Mouse (Mus musculus): ENCODE results near the gene Btbd1.

The Btbd1 gene

DNA sequence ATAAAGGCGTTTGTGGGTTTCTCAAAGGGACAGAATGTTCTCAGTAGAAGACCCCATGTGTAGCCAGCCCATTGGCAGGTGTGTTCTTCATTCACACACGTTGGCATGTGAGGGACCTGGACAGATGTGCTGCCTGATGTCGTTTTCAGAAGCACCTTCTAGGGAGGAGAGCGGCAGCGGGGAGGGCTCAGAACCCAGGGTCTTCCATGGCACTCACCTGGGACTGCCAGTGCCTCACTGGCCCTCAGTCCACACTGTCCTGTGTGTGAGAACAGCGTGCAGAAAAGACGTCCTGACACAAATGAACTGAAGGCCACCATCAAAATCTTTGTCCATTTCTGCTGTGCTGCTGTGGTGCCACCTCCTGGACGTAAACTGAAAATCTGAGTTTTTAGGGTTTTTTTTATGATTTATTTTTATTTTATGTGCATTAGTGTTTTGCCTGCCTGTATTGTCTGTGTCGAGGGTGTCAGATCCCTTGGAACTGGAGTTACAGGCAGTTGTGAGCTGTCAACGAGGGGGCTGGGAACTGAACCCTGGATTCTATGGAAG is 51.5 kb downstream of the Btbd1 start:
- no peak for DNase-seq (ENCODE audit: low spot score)

DNA sequence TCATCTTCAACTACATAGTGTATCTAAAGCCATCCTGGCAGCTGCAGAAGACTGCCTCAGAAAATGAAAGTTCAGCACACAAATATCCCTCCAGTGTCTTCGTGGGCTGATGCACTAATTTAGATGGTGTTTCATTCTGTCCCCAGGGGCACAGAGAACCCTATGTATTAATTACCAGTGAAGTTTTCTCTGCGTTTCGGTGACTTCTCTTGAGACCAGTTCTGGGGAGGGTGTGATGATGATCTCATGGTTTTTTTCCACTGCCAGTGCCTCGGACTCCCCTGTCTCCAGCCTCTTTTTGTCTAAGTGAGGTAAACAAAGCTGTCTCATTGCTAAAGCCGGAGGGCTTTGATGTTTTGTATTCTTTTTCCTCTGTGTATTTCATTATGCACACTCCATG is 53.9 kb downstream of the Btbd1 start:
- DNase-seq (ENCODE audit: low spot score), result no peak

DNA sequence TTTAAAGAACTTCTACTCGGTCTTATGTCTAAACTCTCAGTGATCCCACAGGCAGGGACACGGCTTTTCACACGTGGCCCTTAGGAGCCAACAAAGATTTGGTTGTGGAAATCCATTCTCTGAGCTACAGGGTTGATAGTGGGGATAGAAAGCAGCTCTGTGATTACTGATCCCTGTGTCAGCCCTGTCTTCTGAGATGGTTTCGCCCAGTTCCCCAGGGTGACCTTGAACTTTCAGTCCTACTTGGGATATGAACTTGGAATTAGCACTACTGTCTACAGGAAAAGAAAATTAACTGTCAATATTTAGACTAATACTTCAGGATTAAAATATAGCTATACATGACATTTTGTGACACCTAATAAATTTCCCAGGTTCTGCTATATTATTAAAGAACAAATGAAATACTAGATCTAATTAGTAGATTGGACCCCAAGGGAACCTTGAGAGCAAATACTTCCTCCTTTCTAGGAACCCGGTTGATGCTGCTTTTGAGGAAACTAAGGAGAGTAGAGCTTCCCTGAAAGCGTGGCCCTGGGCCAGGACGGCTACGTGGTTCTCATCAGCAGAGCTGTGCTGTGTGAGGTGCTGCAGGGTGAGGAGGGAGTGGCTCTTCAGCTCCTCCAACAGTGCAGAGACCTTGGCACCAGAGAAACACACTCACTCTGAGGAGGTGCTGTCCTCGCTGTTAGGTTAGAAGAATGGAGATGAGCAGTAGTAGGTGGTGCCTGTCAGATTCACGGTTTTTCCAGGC is 56.3 kb downstream of the Btbd1 start:
- DNase-seq (ENCODE audit: low spot score), result no peak

DNA sequence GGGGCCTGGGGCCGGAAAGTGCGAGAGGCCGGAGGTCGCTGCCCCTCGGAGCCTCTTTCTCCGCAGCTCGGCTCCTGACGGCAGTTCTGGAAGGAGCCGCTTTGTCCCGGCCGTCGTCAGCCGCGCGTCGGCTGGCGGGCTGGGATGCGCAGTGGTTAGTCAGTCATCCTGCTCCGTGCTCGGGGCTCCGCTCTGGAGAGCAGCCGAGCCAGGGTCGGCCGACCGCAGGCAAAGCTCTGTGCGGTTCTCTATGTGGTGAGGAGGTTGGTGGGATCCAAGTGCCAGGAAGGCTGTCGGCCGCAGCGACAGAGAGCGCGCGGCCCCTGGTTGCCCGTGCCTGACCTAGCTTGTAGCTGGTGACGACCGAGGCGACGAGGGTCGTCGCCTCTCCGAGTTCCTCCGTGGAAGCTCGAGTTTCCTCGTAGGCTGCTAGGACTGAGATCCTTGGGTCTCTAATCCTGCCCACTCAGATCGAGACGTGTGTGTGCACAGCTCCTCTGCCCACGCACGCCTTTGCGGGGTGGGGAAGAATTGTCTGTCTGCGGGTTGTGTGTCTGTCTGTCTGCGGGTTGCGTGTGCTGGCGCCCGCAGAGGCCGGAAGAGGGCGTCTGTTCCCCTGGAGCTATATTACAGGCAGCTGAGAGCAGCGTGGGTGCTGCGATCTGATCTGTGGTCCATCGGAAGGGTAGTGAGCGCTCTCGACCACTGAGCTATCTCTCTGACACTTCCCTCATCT is 66.0 kb downstream of the Btbd1 start:
- peak; percentile 12 for DNase-seq (ENCODE audit: low spot score)

DNA sequence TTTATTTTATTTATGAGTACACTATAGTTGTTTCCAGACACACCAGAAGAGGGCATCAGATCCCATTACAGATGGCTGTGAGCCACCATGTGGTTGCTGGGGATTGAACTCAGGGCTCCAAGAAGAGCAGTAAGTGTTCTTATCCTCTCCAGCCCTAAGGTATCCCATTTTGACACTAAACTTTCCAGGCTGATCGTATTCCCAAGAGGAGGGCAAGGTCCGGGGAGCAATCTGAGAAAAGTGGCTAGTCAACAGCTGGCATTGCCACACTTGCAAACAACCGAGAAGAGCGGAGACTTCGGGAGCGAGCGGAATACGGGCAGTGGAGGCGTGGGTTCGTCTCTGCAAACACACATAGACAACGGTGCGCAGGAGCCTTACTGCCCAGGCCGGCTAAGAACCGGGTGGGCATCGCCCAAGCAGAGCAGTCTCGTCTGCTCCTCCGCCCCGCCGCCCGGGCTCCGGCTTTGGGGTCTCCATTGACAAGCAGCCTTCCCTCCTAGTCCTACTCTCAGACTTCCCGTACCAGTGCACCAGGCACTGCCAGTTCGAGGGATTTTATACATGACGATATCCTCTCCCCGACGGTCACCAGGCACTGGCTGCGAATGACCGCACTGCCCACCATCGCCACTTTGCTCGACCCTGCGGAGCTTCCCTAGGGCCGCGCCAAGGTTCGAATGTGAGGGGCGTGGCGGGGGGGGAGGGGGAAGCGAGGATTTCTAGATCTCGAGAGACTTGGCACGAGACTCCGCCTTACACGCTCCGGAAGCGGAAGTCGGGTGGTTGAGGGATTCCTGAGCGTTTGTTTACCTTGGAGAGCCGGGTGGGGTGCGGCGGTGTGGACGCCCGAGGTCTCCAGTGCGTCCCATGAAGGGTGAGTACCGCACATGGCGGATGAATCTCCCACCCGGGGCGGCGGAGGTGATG is 66.8 kb downstream of the Btbd1 start, which contains the start of gene Ramac:
Gene Ramac (plus strand): TSS at position 746 of the 930 bp plus-strand sequence.
- DNase-seq (ENCODE audit: low spot score), result peak; percentile 82

DNA sequence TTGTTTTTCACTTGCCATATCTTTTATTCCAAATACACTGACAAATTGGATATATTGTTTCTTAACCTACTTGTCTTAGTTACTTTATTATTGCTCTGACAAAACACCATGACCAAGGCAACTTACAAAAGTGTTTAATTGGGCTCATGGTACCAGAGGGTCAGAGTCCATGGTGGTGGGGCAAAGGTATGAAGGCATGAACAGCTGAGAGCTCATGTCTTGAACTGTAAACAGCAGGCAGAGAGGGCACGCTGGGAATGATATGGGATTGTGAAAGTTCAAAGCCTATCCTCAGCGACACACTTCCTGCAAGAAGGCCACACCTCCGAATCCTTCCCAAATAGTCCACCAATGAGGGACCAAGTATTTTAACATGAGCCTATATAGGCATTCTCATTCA is 81.3 kb downstream of the Btbd1 start:
- no peak for DNase-seq (ENCODE audit: low spot score)

DNA sequence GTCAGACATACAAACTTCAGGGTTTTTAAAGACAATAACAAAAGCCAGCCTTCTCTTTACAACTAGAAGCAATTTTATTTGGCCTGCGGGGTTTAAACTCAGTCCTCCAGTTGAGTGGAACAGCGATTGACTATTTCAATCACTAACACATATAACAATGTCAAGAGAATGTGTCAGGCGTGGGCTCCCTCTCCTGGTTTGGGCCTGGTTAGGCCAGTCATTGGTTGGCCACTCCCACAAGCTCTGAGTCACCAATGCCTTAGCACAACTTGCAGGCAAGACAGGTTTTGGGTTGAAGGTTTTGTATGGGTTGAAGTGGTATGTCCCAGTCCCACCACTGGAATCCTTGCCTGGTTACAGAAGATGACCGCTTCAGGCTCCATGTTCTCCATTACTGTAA is 85.1 kb downstream of the Btbd1 start:
- DNase-seq (ENCODE audit: low spot score), result no peak
